Mouse (Mus musculus) adipocyte (in vitro differentiated cells): Measurements from ENCODE around the gene Gm17361.
"Not testable (repeated sequence)": the region's sequence is repeated elsewhere in the genome, so short reads cannot be mapped to it uniquely, and the experiment has no call there.

Experiments
- DNase-seq: peaks from one replicate; pipeline ENCODE4 v3.0.0-alpha.2; 2016; ENCODE audit warnings: low spot score

Gm17361 gene

DNA sequence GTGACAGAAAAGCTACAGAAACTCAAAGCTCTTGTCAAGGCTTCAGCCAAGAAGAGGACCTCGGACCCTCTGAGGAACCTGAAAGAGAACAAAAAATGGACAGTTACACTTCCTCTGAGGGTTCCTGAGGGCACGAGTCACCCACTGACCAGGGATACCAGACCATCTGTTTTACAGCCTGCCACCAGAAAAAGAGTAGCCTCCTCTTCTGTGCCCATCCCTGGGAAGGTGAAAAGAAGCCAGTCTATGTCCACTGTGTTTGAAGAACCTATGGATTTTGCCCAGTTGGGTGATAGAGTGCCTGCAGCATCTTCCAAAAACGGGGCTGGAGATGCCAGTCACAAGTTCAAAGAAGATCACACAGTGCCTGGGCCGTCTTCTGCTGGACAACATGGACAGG lies at the start of gene Gm17361:
TSS of gene Gm17361 (plus strand) at position 301 of the 400 bp plus-strand sequence.
- not testable (repeated sequence) for DNase-seq
